Mouse (Mus musculus): ENCODE results near the gene Aldoart1. TPM values are rescaled to one million over a fixed set of nuclear protein-coding genes. Genes with fewer than 3 reads are reported as not detected.

Gene Aldoart1
- total and polyA plus RNA-seq, 3 experiments: 0.25 to 1.9 (median 0.51) TPM

GRCm38 (mm10) chr4:72843025-72843424, 9.4 kb downstream of the Aldoart1 start:
- no peaks in the 10 kb centered on the region for H3K27me3 ChIP-seq (replicated peaks)
- no peaks in the 10 kb centered on the region for H3K79me2 ChIP-seq (replicated peaks; ENCODE audit: control insufficient read depth, extremely low read depth, insufficient read depth, poor library complexity, severe bottlenecking)
- in situ Hi-C loops (cut with MboI; ENCODE audit: low pct_ligation_motif_present, low pct_unique_long_range_greater_than_20kb, low sequenced_read_pairs): no loop called here
- no peak overlapping the region for H3K4me2 ChIP-seq (ENCODE audit: insufficient read depth, low read depth, poor library complexity, severe bottlenecking)
- no peaks in the 10 kb centered on the region for H3K4me1 ChIP-seq (ENCODE audit: control insufficient read depth in 1 of 2, insufficient read depth in 2 of 2)
- no peaks in the 10 kb centered on the region for H3K36me3 ChIP-seq (replicated peaks in 1 of 2; ENCODE audit: control insufficient read depth in 1 of 2, insufficient read depth in 1 of 2, low read length in 1 of 2)
- no peak overlapping the region for H3K9ac ChIP-seq (ENCODE audit: insufficient read depth, low read depth)
- dilution Hi-C loops (cut with MboI; ENCODE audit: extremely low pct_ligation_motif_present, extremely low pct_unique_long_range_greater_than_20kb, low sequenced_read_pairs): no loop called here
- no peak overlapping the region for H3K4me3 ChIP-seq (replicated peaks in 1 of 3; ENCODE audit: low read depth in 2 of 3, low read length in 2 of 3, poor library complexity in 1 of 3)
- TF ChIP-seq SIN3A (IDR thresholded peaks at IDR 0.05; ENCODE audit: low read length) (no peak), ZKSCAN1 (IDR thresholded peaks at IDR 0.05; ENCODE audit: borderline replicate concordance, low read depth, low read length) (no peak), SMC3 (IDR thresholded peaks at IDR 0.05; ENCODE audit: low read depth, low read length) (no peak), MAX (IDR thresholded peaks at IDR 0.05; ENCODE audit: low read length) (no peak), USF2 (conservative IDR thresholded peaks at IDR 0.05; ENCODE audit: low read depth, low read length) (no peak), USF1 (IDR thresholded peaks at IDR 0.05; ENCODE audit: low read depth, low read length) (no peak), CHD1 (IDR thresholded peaks at IDR 0.05; ENCODE audit: low read depth, low read length) (no peak), MAFK (IDR thresholded peaks at IDR 0.05; ENCODE audit: insufficient replicate concordance, low read length) (no peak), POLR2A (IDR thresholded peaks at IDR 0.05; ENCODE audit: low read depth, low read length) (no peak), EP300 (IDR thresholded peaks at IDR 0.05; ENCODE audit: low read length) (no peak)
- H3K9me3 ChIP-seq (replicated peaks; ENCODE audit: low read length): peaks cover 8% of the 10 kb centered on the region
- DNase-seq (ENCODE audit: extremely low read depth): no peak
- no peak overlapping the region for H3K27ac ChIP-seq (ENCODE audit: insufficient read depth, low read depth)

- in situ Hi-C loops (cut with MboI; ENCODE audit: low pct_ligation_motif_present, low pct_unique_long_range_greater_than_20kb, low sequenced_read_pairs): no loop called here
- Histone ChIP-seq H3K27me3 (replicated peaks) (no peaks in the 10 kb centered on the region), H3K79me2 (replicated peaks; ENCODE audit: control insufficient read depth, extremely low read depth, insufficient read depth, poor library complexity, severe bottlenecking) (no peaks in the 10 kb centered on the region), H3K36me3 (replicated peaks in 1 of 2; ENCODE audit: control insufficient read depth in 1 of 2, insufficient read depth in 1 of 2, low read length in 1 of 2) (no peaks in the 10 kb centered on the region), H3K4me3 (replicated peaks in 1 of 3; ENCODE audit: low read depth in 2 of 3, low read length in 2 of 3, poor library complexity in 1 of 3) (no peak overlapping the region), H3K9me3 (replicated peaks; ENCODE audit: low read length) (peaks cover 16% of the 10 kb centered on the region), H3K4me1 (ENCODE audit: control insufficient read depth in 1 of 2, insufficient read depth in 2 of 2) (no peaks in the 10 kb centered on the region), H3K4me2 (ENCODE audit: insufficient read depth, low read depth, poor library complexity, severe bottlenecking) (no peak overlapping the region), H3K27ac (ENCODE audit: insufficient read depth, low read depth) (no peak overlapping the region), H3K9ac (ENCODE audit: insufficient read depth, low read depth) (no peak overlapping the region)
- TF ChIP-seq MYC (IDR thresholded peaks at IDR 0.05; ENCODE audit: low read depth, low read length) (no peak), MAX (IDR thresholded peaks at IDR 0.05; ENCODE audit: low read length) (no peak), NELFE (IDR thresholded peaks at IDR 0.05; ENCODE audit: low read depth, low read length) (no peak), JUN (IDR thresholded peaks at IDR 0.05; ENCODE audit: insufficient read depth, low read depth, low read length) (no peak), NRF1 (IDR thresholded peaks at IDR 0.05; ENCODE audit: low read depth, low read length) (no peak)
- DNase-seq (ENCODE audit: extremely low read depth): no peak
- dilution Hi-C loops (cut with MboI; ENCODE audit: extremely low pct_ligation_motif_present, extremely low pct_unique_long_range_greater_than_20kb, low sequenced_read_pairs): no loop called here
Measured at GRCm38 (mm10) chr4:72836430-72836829, 16.0 kb downstream of the Aldoart1 start.

GRCm38 (mm10) chr4:72835400-72835799, 17.0 kb downstream of the Aldoart1 start:
- H3K79me2 ChIP-seq (replicated peaks; ENCODE audit: control insufficient read depth, extremely low read depth, insufficient read depth, poor library complexity, severe bottlenecking): no peaks in the 10 kb centered on the region
- in situ Hi-C loops (cut with MboI; ENCODE audit: low pct_ligation_motif_present, low pct_unique_long_range_greater_than_20kb, low sequenced_read_pairs): no loop called here
- no peak overlapping the region for H3K4me2 ChIP-seq (ENCODE audit: insufficient read depth, low read depth, poor library complexity, severe bottlenecking)
- H3K27me3 ChIP-seq (replicated peaks): no peaks in the 10 kb centered on the region
- H3K4me3 ChIP-seq (replicated peaks in 1 of 3; ENCODE audit: low read depth in 2 of 3, low read length in 2 of 3, poor library complexity in 1 of 3): no peak overlapping the region
- DNase-seq (ENCODE audit: extremely low read depth): no peak
- H3K4me1 ChIP-seq (ENCODE audit: control insufficient read depth in 1 of 2, insufficient read depth in 2 of 2): no peaks in the 10 kb centered on the region
- TF ChIP-seq HCFC1 (IDR thresholded peaks at IDR 0.05; ENCODE audit: low read depth, low read length): no peak
- no peak for TF ChIP-seq SMC3 (IDR thresholded peaks at IDR 0.05; ENCODE audit: low read depth, low read length)
- no peak for TF ChIP-seq TBP (conservative IDR thresholded peaks at IDR 0.05; ENCODE audit: low read depth, low read length)
- no peak for TF ChIP-seq NELFE (IDR thresholded peaks at IDR 0.05; ENCODE audit: low read depth, low read length)
- no peak for TF ChIP-seq CTCF (conservative IDR thresholded peaks at IDR 0.05 in 1 of 2, IDR thresholded peaks at IDR 0.05 in 1 of 2; ENCODE audit: low read depth in 2 of 2, low read length in 2 of 2)
- no peak for TF ChIP-seq CHD2 (IDR thresholded peaks at IDR 0.05; ENCODE audit: low read length)
- H3K27ac ChIP-seq (ENCODE audit: insufficient read depth, low read depth): no peak overlapping the region
- dilution Hi-C loops (cut with MboI; ENCODE audit: extremely low pct_ligation_motif_present, extremely low pct_unique_long_range_greater_than_20kb, low sequenced_read_pairs): no loop called here
- no peaks in the 10 kb centered on the region for H3K36me3 ChIP-seq (replicated peaks in 1 of 2; ENCODE audit: control insufficient read depth in 1 of 2, insufficient read depth in 1 of 2, low read length in 1 of 2)
- H3K9ac ChIP-seq (ENCODE audit: insufficient read depth, low read depth): no peak overlapping the region
- peaks cover 16% of the 10 kb centered on the region for H3K9me3 ChIP-seq (replicated peaks; ENCODE audit: low read length)

Data from CH12.LX (cell line).